Mouse (Mus musculus) testis, adult 2 months (tissue): ENCODE measurements at regions not wholly inside any gene's neighbourhood (a gene's known extent, or its start where the extent isn't known, plus 50 kb on each side); places are given as distances from the start of the nearest gene placed in this dataset.

Experiments
- CTCF ChIP-seq: fragments of 200-500 bp; IDR thresholded peaks from 2 replicates; pipeline ENCODE4 v1.5.1; 2012; ENCODE audit warnings: low read depth, mild to moderate bottlenecking, inconsistent platforms, low read length, moderate library complexity; ENCODE audit not compliant: control insufficient read depth, insufficient read depth, insufficient replicate concordance
- POLR2A ChIP-seq: fragments of 200-500 bp; IDR thresholded peaks from 2 replicates; pipeline ENCODE4 v1.6.1; 2012; ENCODE audit warnings: low read depth, mild to moderate bottlenecking, inconsistent platforms, low read length, moderate library complexity; ENCODE audit not compliant: control insufficient read depth

DNA sequence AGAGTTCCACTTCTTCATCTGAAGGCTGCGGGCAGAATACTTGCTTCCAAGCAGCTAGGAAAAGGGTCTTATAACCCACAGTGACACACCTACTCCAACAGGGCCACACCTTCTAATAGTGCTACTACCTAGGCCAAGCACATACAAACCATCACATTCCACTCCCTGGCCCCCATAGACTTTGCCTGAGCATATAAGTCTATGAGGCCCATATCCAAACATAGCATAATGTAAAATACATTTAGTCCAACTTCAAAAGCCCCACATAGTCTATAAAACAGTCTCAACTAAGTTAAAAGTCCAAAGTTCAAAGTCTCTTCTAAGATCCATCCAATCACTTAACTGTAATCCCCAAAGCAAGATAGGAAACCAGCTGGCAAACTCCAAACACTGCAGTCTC, 149.1 kb downstream of the Npr3 start:
- TF ChIP-seq CTCF, result no peak
- TF ChIP-seq POLR2A, result no peak
